Mouse (Mus musculus): ENCODE measurements at regions not wholly inside any gene's neighbourhood (a gene's known extent, or its start where the extent isn't known, plus 50 kb on each side); places are given as distances from the start of the nearest gene placed in this dataset.

GRCm38 (mm10) chr11:24372616-24373015 lies 294.8 kb downstream of the Bcl11a start:
- TF ChIP-seq CTCF (conservative IDR thresholded peaks at IDR 0.05; ENCODE audit: insufficient read depth, insufficient read length, low read depth, low read length) (no peak), POLR2A (IDR thresholded peaks at IDR 0.05; ENCODE audit: low read depth, low read length) (no peak)

Data from kidney, adult 2 months (tissue).